Mouse (Mus musculus) spleen, adult 2 months (tissue): ENCODE results near the gene C130079G13Rik. TPM values are rescaled to one million over a fixed set of nuclear protein-coding genes. Genes with fewer than 3 reads are reported as not detected.
"Not testable (repeated sequence)": the region's sequence is repeated elsewhere in the genome, so short reads cannot be mapped to it uniquely, and the experiment has no call there.

Experiments used
- DNase-seq, 2 experiments: peaks; one replicate each; pipeline versions ENCODE4 v3.0.0 to v3.0.0-alpha.2; 2012 to 2021; ENCODE audit warnings: low spot score in 2 of 2, low read depth in 1 of 2
- H3K27ac ChIP-seq: fragments of 200-500 bp; 2 replicates; pipeline ENCODE4 v1.5.1; 2012; ENCODE audit warnings: low read length, inconsistent platforms; ENCODE audit not compliant: insufficient read depth
- H3K27me3 ChIP-seq: fragments of 200-500 bp; 2 replicates; pipeline ENCODE4 v1.6.1; 2012; ENCODE audit warnings: mild to moderate bottlenecking, moderate library complexity, low read length, inconsistent platforms; ENCODE audit not compliant: control insufficient read depth, insufficient read depth
- H3K36me3 ChIP-seq: fragments of 200-500 bp; 2 replicates; pipeline ENCODE4 v1.6.1; 2012; ENCODE audit warnings: mild to moderate bottlenecking, low read length, inconsistent platforms; ENCODE audit not compliant: control insufficient read depth, insufficient read depth
- H3K4me1 ChIP-seq: fragments of 200-500 bp; 2 replicates; pipeline ENCODE4 v1.6.1; 2011; ENCODE audit warnings: inconsistent platforms; ENCODE audit not compliant: control insufficient read depth, insufficient read depth, insufficient read length
- H3K4me3 ChIP-seq: fragments of 200-500 bp; 2 replicates; pipeline ENCODE4 v1.5.1; 2011; ENCODE audit warnings: mild to moderate bottlenecking, inconsistent platforms; ENCODE audit not compliant: insufficient read depth, insufficient read length; ENCODE audit errors: extremely low read depth
- CTCF ChIP-seq: fragments of 200-500 bp; IDR thresholded peaks from 2 replicates; pipeline ENCODE4 v1.5.1; 2011; ENCODE audit warnings: mild to moderate bottlenecking, inconsistent platforms; ENCODE audit not compliant: insufficient read depth, insufficient read length, insufficient replicate concordance; ENCODE audit errors: extremely low read depth
- POLR2A ChIP-seq: fragments of 200-500 bp; IDR thresholded peaks from 2 replicates; pipeline ENCODE4 v1.6.1; 2011; ENCODE audit warnings: low read depth, low read length, inconsistent platforms
- WGBS: fragments of 180-500 bp; shearing (Covaris S2); methylation state at CpG from one replicate; pipeline ENCODE4 v1.1.7; 2018; 5-methylcytosine and 5-hydroxymethylcytosine counted together
- polyA plus RNA-seq: library from polyadenylated mRNA; depleted of rRNA; stranded (reverse); fragments of >200 nt; gene quantifications from 2 replicates; pipeline ENCODE4 v1.2.3, GENCODE M21; 2012; rRNA removed

Gene C130079G13Rik
- not detected in 2 replicates for polyA plus RNA-seq

DNA sequence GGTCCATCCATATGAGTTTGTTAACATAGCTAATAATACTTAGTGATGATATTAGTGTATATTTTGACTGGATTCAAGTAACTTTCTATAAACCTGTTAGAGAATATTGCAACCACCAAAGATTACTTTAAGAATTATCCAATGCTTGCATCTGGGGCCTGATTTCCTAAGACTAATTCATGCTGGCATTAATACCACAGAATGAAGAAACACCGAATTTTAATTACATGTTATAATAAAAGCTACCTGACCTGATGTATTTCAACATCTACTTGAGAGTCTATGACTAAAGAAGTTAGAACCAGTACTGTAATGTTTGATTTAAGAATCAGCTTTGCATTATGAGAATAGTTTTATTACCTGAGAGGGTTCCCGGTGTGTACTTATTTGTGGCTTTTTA is at the start of gene C130079G13Rik:
C130079G13Rik (plus strand) TSS at position 301 of the 400 bp plus-strand sequence.
- H3K36me3 ChIP-seq, result no peaks in the 10 kb centered on the region
- 88% methylated on average over 2 of the region's 2 CpGs for WGBS
- no peak for DNase-seq

GRCm38 (mm10) chr3:59877601-59878000 is 47.4 kb upstream of the C130079G13Rik start:
- H3K36me3 ChIP-seq, H3K27ac ChIP-seq, H3K4me1 ChIP-seq, H3K4me3 ChIP-seq, H3K27me3 ChIP-seq, DNase-seq: not testable (repeated sequence)
- WGBS, result 81% methylated on average over 1 of the region's 1 CpGs

More for the DNA sequence above, at the start of gene C130079G13Rik:
- no peaks in the 10 kb centered on the region for H3K4me1 ChIP-seq
- no peak for TF ChIP-seq CTCF
- no peak for TF ChIP-seq POLR2A
- H3K4me3 ChIP-seq, result no peak within 1 kb of the TSS
- H3K27ac ChIP-seq, result no peak within 1 kb of the TSS
- H3K27me3 ChIP-seq, result no peaks in the 10 kb centered on the region

GRCm38 (mm10) chr3:59879801-59880554 is 45.0 kb upstream of the C130079G13Rik start:
- not testable (repeated sequence) for H3K4me3 ChIP-seq, H3K27ac ChIP-seq, H3K27me3 ChIP-seq, H3K36me3 ChIP-seq, H3K4me1 ChIP-seq, DNase-seq
- 90% methylated on average over 7 of the region's 7 CpGs for WGBS

DNA sequence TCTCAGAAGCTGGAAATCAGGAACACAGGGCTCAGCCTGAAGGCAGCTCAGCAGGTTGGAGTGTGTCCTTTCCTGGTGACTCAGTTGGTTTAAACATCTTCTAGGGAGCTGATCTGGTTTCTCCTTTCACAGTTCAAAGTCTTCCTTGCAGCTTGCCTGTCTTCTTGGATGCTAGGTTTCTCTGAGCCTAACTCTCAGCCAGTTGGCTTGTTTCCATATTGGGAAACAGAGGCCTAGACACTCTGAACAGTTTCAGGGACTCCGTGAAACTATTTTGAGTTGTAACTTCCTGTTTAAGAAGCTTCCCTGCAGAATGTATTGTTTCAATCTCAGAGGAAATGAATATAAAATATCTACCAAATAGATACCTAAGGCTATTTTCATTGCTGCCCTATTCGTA is 31.7 kb upstream of the C130079G13Rik start:
- Histone ChIP-seq H3K27me3 (no peaks in the 10 kb centered on the region), H3K4me3 (no peak overlapping the region), H3K27ac (no peak overlapping the region), H3K36me3 (no peaks in the 10 kb centered on the region), H3K4me1 (no peaks in the 10 kb centered on the region)
- no peak for DNase-seq
- 48% methylated on average over 2 of the region's 2 CpGs for WGBS
- no peak for TF ChIP-seq CTCF
- TF ChIP-seq POLR2A, result no peak

- H3K4me1 ChIP-seq, result no peaks in the 10 kb centered on the region
- no peak overlapping the region for H3K27ac ChIP-seq
- H3K27me3 ChIP-seq, result no peaks in the 10 kb centered on the region
- no peaks in the 10 kb centered on the region for H3K36me3 ChIP-seq
- H3K4me3 ChIP-seq, result no peak overlapping the region
- no peak for DNase-seq
- 92% methylated on average over 1 of the region's 1 CpGs for WGBS
- TF ChIP-seq POLR2A (no peak), CTCF (no peak)
Measured at GRCm38 (mm10) chr3:59934621-59935020, 9.6 kb downstream of the C130079G13Rik start.

DNA sequence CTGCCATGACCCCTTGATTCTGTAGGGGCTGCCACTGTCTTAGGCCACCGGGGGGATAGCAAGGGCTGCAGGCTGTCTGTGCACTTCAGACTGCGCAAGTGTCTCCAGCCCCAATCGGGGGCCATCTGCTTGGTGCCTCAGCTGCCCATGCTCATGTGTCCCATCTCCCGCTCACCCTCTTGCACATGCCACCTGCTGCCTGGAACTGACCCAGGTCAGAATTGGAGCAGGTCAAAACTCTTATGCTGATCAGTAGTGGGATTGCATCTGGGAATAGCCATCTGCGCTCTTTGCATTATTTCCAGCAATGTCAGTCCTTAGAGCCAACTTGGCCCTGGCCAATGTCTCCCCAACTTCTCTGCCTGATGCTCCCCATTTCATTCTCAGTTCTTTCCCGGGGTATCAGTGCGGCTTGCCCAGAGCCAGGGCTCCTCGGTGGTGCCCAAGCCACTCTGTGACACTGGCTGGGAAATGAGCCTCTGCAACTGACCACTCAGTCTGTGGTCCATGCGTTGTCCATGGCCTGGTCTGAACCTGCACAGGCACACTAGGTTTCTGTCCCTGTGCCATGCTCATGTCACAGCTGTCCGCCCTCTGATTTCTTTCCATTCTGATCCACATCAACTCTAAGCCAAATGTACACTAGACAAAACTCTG is 22.4 kb downstream of the C130079G13Rik start:
- no peak for DNase-seq
- H3K4me1 ChIP-seq, result no peaks in the 10 kb centered on the region
- H3K27me3 ChIP-seq, result no peaks in the 10 kb centered on the region
- H3K4me3 ChIP-seq, result no peak overlapping the region
- TF ChIP-seq CTCF (no peak), POLR2A (no peak)
- H3K36me3 ChIP-seq, result no peaks in the 10 kb centered on the region
- H3K27ac ChIP-seq, result no peak overlapping the region
- WGBS, result 95% methylated on average over 10 of the region's 10 CpGs

- no peak overlapping the region for H3K4me3 ChIP-seq
- no peak overlapping the region for H3K27ac ChIP-seq
- TF ChIP-seq CTCF (no peak), POLR2A (no peak)
- no peaks in the 10 kb centered on the region for H3K36me3 ChIP-seq
- no peaks in the 10 kb centered on the region for H3K4me1 ChIP-seq
- WGBS, result 91% methylated on average over 5 of the region's 5 CpGs
- no peak for DNase-seq
- no peaks in the 10 kb centered on the region; the same call in 1 of the 2 replicates for H3K27me3 ChIP-seq
Measured at GRCm38 (mm10) chr3:59970891-59971290, 45.9 kb downstream of the C130079G13Rik start.
